Mouse (Mus musculus) cerebellum, adult (tissue): ENCODE results near the gene Trim28.
A peak's percentile ranks its signal among the peaks of the same experiment; 100 is the strongest.
"Not testable (repeated sequence)": the region's sequence is repeated elsewhere in the genome, so short reads cannot be mapped to it uniquely, and the experiment has no call there.

Experiments
- ATAC-seq: cut with Nextera tagmentation; 2 replicates; pipeline ENCODE4 v1.9.2; 2017; ENCODE audit warnings: mild to moderate bottlenecking, moderate library complexity, mixed read lengths; ENCODE audit not compliant: insufficient number of reproducible peaks, low FRiP score, low TSS enrichment

Gene Trim28

DNA sequence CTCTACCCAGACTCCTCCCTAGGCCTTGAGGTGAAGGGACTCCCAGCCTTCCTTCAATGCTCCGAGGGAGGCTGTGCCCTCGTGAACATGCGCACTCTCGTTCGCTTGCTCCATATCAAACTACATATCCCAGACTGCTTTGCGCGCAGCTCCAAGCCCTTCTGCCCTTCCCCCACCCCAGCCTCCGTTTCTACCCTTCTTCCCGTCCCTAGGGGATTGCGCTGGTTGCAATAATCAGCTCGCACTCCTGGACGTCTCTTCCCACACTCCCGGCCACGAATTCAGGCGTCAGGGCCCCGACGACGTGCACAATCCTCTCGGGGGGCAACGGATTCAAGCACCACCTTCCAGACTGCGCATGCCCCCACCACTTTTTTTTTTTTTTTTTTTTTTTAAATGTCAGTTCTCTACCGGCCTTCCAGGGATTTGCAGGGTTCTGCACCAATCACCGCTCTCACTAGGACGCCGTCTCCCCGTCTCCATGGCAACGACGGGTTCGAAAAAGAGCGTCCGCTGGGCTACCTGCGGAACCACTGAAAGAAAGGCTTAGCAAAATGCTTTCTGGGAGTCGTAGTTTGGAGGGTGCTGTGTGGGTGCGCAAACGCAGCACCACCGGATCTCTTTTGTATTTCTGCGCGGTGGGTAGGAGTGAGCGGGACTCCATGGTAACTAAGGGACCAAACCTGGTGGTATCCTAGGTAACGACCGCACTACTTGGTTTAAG, 55.5 kb downstream of the Trim28 start, which contains the start of gene Mzf1:
Mzf1 (minus strand) TSS at position 478 of the 724 bp plus-strand sequence.
- peak; percentile 95 for ATAC-seq

- no peak for ATAC-seq
Measured at GRCm38 (mm10) chr7:13056913-13057700, 58.2 kb downstream of the Trim28 start.

GRCm38 (mm10) chr7:13059536-13059935, 60.6 kb downstream of the Trim28 start:
- no peak for ATAC-seq

- ATAC-seq = not testable (repeated sequence)
Measured at GRCm38 (mm10) chr7:13063399-13063798, 64.5 kb downstream of the Trim28 start.

- ATAC-seq = no peak
Measured at GRCm38 (mm10) chr7:13072293-13072692, 73.4 kb downstream of the Trim28 start.
